Mouse (Mus musculus): ENCODE measurements around the gene Olfr1328.
"Not testable (repeated sequence)": the region's sequence is repeated elsewhere in the genome, so short reads cannot be mapped to it uniquely, and the experiment has no call there.

The Olfr1328 gene

DNA sequence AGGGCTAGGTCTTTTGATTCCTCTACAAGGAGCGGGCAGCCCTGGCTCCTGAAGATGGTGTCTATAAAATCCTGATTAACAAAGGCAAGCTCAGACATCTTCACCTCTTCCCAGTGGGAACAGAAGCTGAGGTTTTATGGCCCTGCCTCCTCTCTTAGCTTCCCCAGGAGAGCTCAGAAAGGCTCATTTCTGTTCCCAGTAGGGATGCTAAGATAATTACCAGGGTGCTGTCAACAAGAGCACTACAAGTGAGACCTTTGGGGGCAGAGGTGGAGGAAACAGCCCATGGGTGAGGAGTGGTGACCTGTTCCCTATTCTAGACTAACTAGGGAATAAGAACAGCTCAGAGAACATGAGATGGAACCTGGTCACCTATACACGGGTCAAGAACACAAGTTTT lies at the start of gene Olfr1328:
TSS of gene Olfr1328 (minus strand) at position 101 of the 400 bp plus-strand sequence.
- no peak for DNase-seq (ENCODE audit: low spot score in 2 of 2)

DNA sequence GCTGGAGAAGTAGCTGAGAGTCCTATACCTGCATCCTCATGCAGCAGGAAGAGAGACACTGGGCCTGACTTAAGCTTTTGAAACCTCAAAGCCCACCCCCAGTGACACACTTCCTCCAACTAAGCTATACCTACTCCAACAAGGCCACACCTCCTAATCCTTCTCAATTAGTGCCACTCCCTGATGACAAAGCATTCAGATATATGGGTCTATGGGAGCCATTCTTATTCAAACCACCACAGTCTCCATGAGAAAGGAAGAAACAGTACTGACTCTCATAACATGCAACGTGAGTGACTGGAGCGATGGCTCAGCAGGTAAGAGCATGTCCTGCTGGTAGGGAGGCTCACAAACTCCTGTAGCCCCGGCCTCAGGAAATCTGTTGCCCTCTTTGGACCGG lies 46.9 kb upstream of the Olfr1328 start:
- DNase-seq (ENCODE audit: low spot score in 2 of 2), result no peak

- DNase-seq (ENCODE audit: low spot score in 2 of 2), result no peak
Observed at GRCm38 (mm10) chr4:118973281-118973680, 34.9 kb upstream of the Olfr1328 start.

GRCm38 (mm10) chr4:118967711-118968110 lies 29.3 kb upstream of the Olfr1328 start:
- DNase-seq (ENCODE audit: low spot score in 2 of 2), result no peak

- DNase-seq (ENCODE audit: low spot score in 2 of 2), result peak; percentile 6 to 38
Observed at GRCm38 (mm10) chr4:118961141-118961628, 22.8 kb upstream of the Olfr1328 start, which contains the start of gene Lao1. Gene Lao1 (plus strand): TSS chr4:118961578.

DNA sequence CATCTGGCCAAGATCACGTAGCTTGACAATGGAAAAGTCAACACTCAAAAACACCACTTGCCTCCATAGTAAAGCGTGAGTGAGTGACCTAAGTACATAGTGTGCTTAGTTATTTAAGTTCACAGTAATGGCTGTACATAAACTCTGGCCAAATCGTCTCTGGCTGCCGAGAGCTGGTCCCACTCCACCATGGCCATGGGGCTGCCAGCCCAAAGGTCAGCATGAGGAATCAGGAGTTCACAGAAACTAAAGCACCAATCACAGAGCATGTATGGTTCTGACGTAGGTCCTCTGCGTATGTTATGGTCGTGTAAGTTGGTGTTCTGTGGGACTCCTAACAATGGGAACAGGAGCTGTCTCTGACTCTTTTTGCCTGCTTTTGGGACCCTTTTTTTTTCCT lies 20.4 kb upstream of the Olfr1328 start:
- DNase-seq (ENCODE audit: low spot score in 2 of 2), result no peak

- DNase-seq (ENCODE audit: low spot score in 2 of 2), result not testable (repeated sequence)
Observed at GRCm38 (mm10) chr4:118931326-118931725, 7.1 kb downstream of the Olfr1328 start.

DNA sequence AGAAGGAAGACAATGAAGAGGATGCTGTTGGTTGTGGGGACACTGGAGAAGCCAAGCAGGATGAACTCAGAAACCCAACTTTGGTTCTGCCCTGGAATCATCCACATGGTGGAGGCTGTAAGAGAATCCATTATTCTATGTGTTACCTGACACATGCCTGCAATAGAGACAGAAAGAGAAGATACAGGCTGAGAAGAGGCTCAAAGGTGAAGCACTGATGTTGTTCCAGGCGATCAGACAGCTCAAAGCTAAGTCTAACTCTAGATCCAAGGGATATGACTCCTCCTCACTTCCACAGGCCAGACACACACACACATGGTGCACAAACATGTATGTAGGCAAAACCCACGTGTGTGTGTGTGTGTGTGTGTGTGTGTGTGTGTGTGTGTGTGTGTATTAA lies 21.0 kb downstream of the Olfr1328 start, which contains the start of gene Olfr1329:
TSS of gene Olfr1329 (minus strand) at position 101 of the 400 bp plus-strand sequence.
- DNase-seq (ENCODE audit: low spot score in 2 of 2), result not testable (repeated sequence)

GRCm38 (mm10) chr4:118901981-118902380 lies 36.4 kb downstream of the Olfr1328 start:
- DNase-seq (ENCODE audit: low spot score in 2 of 2), result no peak

GRCm38 (mm10) chr4:118888297-118888696 lies 50.1 kb downstream of the Olfr1328 start, which contains the start of gene Olfr1330:
Gene Olfr1330 (plus strand): TSS chr4:118888597.
- DNase-seq (ENCODE audit: low spot score in 2 of 2), result no peak

Data from frontal cortex, postnatal 36 days (tissue).